Mouse (Mus musculus): ENCODE data around the gene Ptprs.

Gene Ptprs

DNA sequence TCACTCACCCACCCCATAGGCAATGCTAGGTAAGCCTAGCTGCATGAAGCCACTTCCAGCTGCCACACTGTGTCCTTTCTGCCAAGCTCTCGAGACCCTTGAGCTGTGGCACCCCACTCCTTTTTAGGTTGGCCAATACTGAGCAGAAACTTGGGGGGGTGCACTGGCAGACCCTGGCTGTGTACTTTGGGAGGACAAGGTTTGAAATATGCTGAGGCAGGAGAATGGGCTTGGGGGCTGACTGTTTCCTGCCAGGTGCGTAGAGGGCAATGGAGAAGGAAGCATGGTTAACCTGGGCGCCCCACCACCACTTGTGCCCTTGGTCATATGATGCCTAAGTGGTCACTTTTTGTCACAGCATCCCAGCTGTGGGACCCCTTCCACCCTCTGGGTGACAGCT is 31.5 kb downstream of the Ptprs start:
- in situ Hi-C loops (cut with MboI; ENCODE audit: low pct_unique_long_range_greater_than_20kb in 1 of 2, low sequenced_read_pairs in 2 of 2, unreplicated experiment in 1 of 2): no loop called here

GRCm38 (mm10) chr17:56443341-56443795 is 32.9 kb downstream of the Ptprs start:
- in situ Hi-C loops (cut with MboI; ENCODE audit: low pct_unique_long_range_greater_than_20kb in 1 of 2, low sequenced_read_pairs in 2 of 2, unreplicated experiment in 1 of 2): no loop called here

- in situ Hi-C loops (cut with MboI; ENCODE audit: low pct_unique_long_range_greater_than_20kb in 1 of 2, low sequenced_read_pairs in 2 of 2, unreplicated experiment in 1 of 2): no loop called here
Measured at GRCm38 (mm10) chr17:56442316-56442715, 34.0 kb downstream of the Ptprs start.

DNA sequence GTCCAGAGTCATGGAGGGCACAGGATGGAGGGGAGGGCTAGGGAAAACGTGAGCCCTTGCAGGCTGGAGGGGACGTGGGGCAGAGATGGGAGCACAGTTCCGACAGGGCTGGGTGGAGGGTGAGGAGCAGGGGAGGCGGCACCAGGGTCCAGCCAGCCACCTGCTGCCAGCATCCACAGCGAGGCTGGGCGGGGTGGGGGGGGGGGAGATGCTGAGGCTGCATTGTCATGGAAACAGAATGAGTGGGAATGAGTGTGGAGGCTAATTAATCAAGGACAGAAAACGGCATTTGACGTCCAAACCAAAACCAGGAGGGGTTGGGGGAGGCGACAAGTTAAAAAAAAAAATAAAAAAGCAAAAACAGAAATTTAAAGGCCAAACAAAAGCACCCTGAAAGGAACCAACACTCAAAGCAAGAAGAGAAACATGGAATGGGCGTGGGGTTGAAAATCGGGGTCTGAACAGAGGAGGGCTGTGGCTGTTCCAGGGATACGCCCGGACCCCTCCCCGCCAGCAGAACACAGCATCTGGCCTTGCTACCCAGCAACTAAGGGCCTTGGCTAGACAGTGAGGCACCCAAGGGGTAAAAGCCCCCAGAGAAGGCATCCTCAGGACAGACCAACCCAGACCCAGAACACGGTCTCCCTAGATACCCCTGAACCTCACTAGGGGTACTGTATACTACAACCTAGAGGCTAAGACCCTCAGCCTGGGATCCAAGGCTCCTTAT is 36.4 kb downstream of the Ptprs start:
- in situ Hi-C loops (cut with MboI; ENCODE audit: low pct_unique_long_range_greater_than_20kb in 1 of 2, low sequenced_read_pairs in 2 of 2, unreplicated experiment in 1 of 2): no loop called here

DNA sequence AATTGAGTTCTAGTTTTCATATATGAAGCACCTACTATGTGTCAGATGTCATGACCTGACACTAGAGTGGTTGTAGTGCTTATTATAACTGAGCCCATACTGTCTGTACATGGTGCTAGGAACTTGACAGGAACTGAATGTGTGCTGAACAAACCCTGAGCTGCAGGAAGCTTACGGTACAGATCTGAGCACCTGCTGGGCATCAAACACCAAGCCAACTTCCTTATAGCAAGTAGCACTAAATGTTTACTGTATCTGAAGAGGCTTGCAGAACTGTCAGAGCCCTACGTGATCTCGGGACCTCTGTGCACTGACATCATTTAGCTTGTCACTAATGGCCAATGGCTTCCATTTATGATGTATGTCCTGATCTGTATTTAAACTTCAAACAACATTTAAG is 44.7 kb downstream of the Ptprs start:
- in situ Hi-C loops (cut with MboI; ENCODE audit: low pct_unique_long_range_greater_than_20kb in 1 of 2, low sequenced_read_pairs in 2 of 2, unreplicated experiment in 1 of 2): no loop called here

DNA sequence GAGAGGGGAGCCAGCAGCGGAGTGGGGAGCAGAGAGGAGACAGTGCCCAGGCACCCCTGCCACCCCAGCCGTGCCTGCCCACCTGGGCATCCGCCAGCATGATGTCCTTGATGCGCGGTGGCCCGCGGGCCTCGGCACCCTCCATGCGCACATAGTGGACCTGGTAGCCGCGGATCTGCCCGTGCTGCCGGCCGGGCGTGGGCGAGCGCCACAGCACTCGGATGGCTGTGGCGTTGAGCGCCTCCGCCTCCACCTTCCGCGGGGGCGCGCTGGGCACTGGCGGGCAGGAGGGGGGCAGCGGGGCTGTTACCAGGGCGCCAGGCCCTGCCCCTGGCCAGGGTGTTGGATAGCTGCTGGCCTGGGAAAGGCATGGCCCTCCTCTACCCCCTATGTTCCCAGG is 48.4 kb downstream of the Ptprs start:
- in situ Hi-C loops (cut with MboI; ENCODE audit: low pct_unique_long_range_greater_than_20kb in 1 of 2, low sequenced_read_pairs in 2 of 2, unreplicated experiment in 1 of 2): no loop called here

- in situ Hi-C loops (cut with MboI; ENCODE audit: low pct_unique_long_range_greater_than_20kb in 1 of 2, low sequenced_read_pairs in 2 of 2, unreplicated experiment in 1 of 2): no loop called here
Measured at GRCm38 (mm10) chr17:56425941-56426340, 50.3 kb downstream of the Ptprs start.

GRCm38 (mm10) chr17:56425584-56425914 is 50.7 kb downstream of the Ptprs start:
- in situ Hi-C loops (cut with MboI; ENCODE audit: low pct_unique_long_range_greater_than_20kb in 1 of 2, low sequenced_read_pairs in 2 of 2, unreplicated experiment in 1 of 2): no loop called here

DNA sequence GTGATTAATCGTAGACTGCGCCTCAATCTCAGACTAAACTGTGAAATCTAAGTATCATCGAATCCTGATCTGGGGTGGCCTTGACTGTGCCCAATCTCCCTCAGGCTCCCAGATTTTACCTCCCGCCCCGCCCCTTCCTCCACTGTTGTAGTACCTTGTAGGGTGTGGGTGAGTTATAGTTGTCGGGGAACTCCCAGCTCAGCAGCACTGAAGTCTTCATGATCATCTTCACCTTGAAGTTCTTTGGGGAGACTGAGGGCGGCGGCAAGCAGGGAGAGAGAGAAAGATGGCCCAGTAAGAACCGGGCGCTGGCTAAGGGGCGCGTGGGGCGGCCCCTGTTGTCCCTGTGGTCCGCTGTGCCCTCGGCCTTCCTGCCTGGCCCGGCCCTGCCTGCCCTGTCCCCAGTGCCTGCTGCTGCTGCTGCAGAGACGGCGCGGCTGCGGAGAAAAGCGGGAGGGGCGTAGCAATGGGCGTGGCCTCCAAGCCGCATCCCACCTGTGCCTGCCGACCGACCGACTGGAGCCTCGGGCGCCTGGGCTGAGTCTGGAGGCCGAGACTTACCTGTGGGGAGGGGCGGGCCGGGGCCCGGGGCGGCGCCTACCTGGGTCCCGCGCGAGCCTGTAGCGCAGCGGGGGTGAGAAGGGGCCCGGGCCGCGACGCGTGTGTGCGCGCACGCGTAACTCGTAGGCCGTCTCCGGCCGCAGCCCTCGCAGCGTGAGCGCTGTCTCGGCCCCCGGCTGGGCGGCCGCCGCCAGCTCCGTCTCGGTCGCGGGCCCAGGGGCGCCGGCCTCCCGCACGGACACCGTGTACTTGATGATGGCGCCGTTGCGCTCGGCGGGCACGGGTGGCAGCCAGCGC is 51.3 kb downstream of the Ptprs start:
- in situ Hi-C loops (cut with MboI; ENCODE audit: low pct_unique_long_range_greater_than_20kb in 1 of 2, low sequenced_read_pairs in 2 of 2, unreplicated experiment in 1 of 2): no loop called here

DNA sequence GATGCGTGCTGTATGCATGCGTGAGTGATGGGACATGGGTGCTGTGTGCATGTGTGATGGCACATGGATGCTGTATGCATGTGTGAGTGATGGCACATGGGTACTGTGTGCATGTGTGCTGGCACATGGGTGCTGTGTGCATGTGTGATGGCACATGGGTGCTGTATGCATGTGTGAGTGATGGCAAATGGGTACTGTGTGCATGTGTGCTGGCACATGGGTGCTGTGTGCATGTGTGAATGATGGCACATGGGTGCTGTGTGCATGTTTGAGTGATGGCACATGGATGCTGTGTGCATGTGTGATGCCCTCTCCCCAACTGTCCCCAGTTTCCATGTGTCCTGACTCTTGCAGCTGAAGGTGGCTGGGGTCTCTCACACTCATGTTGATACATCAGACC is 56.3 kb downstream of the Ptprs start:
- in situ Hi-C loops (cut with MboI; ENCODE audit: low pct_unique_long_range_greater_than_20kb in 1 of 2, low sequenced_read_pairs in 2 of 2, unreplicated experiment in 1 of 2): no loop called here

DNA sequence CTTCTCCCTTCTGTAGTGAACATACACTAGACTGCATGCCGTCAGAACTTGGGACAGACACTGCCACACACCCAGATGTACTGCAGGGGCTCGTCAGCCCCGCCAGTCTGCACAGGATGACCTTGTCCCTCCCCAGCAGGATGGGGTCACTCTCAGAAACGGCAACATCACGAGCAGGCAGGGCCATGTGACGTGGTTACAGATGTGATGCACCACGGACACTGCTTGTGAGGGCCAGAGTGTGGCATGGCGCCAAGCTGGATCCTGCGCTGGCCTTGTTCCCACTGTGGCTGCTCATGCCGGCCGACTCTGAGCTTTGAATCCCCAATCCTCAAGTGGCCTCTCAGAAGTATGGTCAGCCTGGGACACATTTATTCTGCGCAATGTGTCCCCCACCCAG is 58.0 kb downstream of the Ptprs start:
- in situ Hi-C loops (cut with MboI; ENCODE audit: low pct_unique_long_range_greater_than_20kb in 1 of 2, low sequenced_read_pairs in 2 of 2, unreplicated experiment in 1 of 2): no loop called here

DNA sequence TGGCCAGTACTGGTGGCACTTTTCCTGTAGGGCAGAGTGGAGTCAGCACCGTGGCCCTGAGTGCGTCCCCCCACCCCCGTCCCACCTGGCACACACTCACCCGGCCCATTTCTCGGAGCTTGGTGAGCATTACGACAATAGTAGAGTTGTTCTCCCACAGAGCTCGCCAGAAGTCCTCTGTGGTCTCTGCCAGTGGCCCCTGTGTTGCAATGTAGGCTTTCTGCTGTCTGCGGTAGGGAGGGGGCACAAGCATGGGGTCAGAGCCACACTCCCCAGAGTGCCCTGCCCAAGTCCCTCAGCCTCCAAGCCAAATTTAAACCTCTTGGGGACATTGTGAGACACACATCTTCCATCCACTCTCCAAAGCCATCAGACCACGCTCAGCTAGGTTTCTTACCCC is 61.5 kb downstream of the Ptprs start:
- in situ Hi-C loops (cut with MboI; ENCODE audit: low pct_unique_long_range_greater_than_20kb in 1 of 2, low sequenced_read_pairs in 2 of 2, unreplicated experiment in 1 of 2): no loop called here

DNA sequence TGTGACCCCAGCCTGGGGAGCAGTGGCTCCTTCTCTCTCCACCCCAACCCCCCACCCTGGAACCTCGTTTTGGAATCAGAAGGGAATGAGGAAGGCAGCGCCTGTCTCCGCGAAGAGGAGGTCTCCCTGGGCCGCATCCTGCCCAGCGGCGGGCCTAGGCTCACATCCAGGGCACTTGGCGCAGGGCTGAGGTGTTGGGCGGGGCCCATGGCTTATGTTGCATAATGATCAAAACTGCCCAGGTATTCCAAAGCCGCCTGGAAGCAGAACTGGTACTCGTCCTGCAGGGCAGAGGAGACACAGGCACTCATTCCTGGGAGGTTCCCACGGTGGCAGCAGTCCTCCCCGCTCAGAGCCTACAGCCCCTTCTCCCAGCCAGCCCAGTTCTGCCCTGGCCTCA is 63.2 kb downstream of the Ptprs start:
- in situ Hi-C loops (cut with MboI; ENCODE audit: low pct_unique_long_range_greater_than_20kb in 1 of 2, low sequenced_read_pairs in 2 of 2, unreplicated experiment in 1 of 2): no loop called here

DNA sequence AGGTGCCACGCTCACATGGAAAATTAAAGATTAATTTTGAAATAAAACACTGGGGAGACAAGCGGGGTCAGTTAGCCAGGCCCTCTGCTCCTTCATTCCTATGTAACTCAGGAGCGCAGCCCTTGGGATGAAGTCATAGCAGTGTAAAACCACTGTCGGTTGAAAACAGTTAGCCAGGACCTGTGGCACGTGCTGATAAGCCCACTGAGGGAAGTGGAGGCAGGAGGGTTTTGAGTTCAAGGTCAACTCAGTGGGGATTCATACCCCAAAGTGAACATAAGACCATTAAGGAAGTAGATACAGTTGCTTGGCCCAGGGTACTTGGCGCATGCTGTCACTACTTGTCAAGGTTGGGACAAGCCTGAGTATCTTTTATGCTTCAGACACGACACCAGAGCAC is 64.8 kb downstream of the Ptprs start:
- in situ Hi-C loops (cut with MboI; ENCODE audit: low pct_unique_long_range_greater_than_20kb in 1 of 2, low sequenced_read_pairs in 2 of 2, unreplicated experiment in 1 of 2): no loop called here

DNA sequence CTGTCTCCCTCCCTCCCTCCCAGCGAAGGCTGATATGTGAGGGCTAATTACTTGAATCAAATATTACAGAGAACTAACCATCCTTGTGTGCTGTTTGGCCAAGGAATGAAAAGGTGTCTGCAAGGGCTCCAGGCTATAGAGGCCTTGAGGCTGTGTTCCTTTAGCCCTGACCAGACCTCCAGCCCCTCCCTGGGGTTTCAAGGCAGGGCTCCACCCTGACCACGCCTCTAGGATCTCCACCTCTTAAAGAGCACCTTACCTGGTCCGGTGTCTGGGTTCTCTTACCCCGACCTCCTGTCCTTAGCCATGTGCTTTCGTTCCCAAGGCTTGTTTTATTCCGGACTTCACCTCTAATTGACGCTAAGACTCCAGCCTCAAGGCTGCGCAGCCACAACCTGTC is 66.5 kb downstream of the Ptprs start:
- in situ Hi-C loops (cut with MboI; ENCODE audit: low pct_unique_long_range_greater_than_20kb in 1 of 2, low sequenced_read_pairs in 2 of 2, unreplicated experiment in 1 of 2): no loop called here

- in situ Hi-C loops (cut with MboI; ENCODE audit: low pct_unique_long_range_greater_than_20kb in 1 of 2, low sequenced_read_pairs in 2 of 2, unreplicated experiment in 1 of 2): no loop called here
Measured at GRCm38 (mm10) chr17:56408965-56409625, 67.2 kb downstream of the Ptprs start.

GRCm38 (mm10) chr17:56407379-56407778 is 68.9 kb downstream of the Ptprs start:
- in situ Hi-C loops (cut with MboI; ENCODE audit: low pct_unique_long_range_greater_than_20kb in 1 of 2, low sequenced_read_pairs in 2 of 2, unreplicated experiment in 1 of 2): no loop called here

DNA sequence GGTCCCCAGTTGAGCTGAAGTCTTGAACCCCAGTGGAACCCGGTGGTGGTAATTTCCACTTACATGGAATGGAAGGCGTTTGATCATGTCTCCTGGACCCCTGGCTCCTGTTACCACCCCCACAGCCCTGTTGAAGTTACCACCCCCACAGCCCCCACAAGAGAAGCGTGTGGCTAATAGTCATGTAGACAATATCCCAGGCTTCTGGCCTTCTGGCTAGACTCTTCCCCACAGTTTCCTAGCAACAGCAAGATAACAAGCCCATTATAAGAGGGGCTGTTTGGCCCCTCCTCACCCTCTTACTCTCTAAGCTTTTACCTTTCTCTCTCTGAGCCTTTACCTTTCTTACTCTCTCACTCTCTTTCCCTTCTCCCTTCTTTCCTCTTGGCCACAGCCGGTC is 69.4 kb downstream of the Ptprs start:
- in situ Hi-C loops (cut with MboI; ENCODE audit: low pct_unique_long_range_greater_than_20kb in 1 of 2, low sequenced_read_pairs in 2 of 2, unreplicated experiment in 1 of 2): no loop called here

Measured in mouse embryonic stem cell (cell line).